Mouse (Mus musculus) MEL (cell line): Measurements from ENCODE around the gene Anapc4.

Experiments used
- CTCF ChIP-seq, 3 experiments: IDR thresholded peaks in 2 of 3; conservative IDR thresholded peaks in 1 of 3; 2 replicates each; pipeline ENCODE4 v1.5.1; 2011 to 2012; ENCODE audit warnings: low read length in 3 of 3, low read depth in 2 of 3, mild to moderate bottlenecking in 2 of 3, improper control_type of control experiment in 1 of 3, inconsistent platforms in 1 of 3, mixed read lengths in 1 of 3, moderate library complexity in 1 of 3; ENCODE audit not compliant: control insufficient read depth in 1 of 3, insufficient read depth in 1 of 3, poor library complexity in 1 of 3, severe bottlenecking in 1 of 3
- ELF1 ChIP-seq: IDR thresholded peaks from 2 replicates; pipeline ENCODE4 v1.6.1; 2014; ENCODE audit warnings: low read depth, mild to moderate bottlenecking, inconsistent platforms, low read length, improper control_type of control experiment, moderate library complexity
- EP300 ChIP-seq, 2 experiments: IDR thresholded peaks; 2 replicates each; pipeline ENCODE4 v1.6.1; 2011; ENCODE audit warnings: improper control_type of control experiment in 2 of 2, low read length in 2 of 2, low read depth in 1 of 2, mild to moderate bottlenecking in 1 of 2
- ETS1 ChIP-seq: IDR thresholded peaks from 2 replicates; pipeline ENCODE4 v1.6.1; 2012; ENCODE audit warnings: low read depth, mild to moderate bottlenecking, inconsistent platforms, low read length, improper control_type of control experiment, moderate library complexity
- MAZ ChIP-seq: IDR thresholded peaks from 2 replicates; pipeline ENCODE4 v1.6.1; 2012; ENCODE audit warnings: low read depth, mild to moderate bottlenecking, inconsistent platforms, low read length, improper control_type of control experiment
- MYB ChIP-seq: IDR thresholded peaks from 2 replicates; pipeline ENCODE4 v1.6.1; 2011; ENCODE audit warnings: mild to moderate bottlenecking, low read depth, low read length, improper control_type of control experiment
- NELFE ChIP-seq: IDR thresholded peaks from 2 replicates; pipeline ENCODE4 v1.6.1; 2011; ENCODE audit warnings: low read depth, low read length, improper control_type of control experiment
- POLR2A ChIP-seq, 2 experiments: IDR thresholded peaks; 2 replicates each; pipeline ENCODE4 v1.6.1; 2011 to 2012; ENCODE audit warnings: low read length in 2 of 2, mild to moderate bottlenecking in 2 of 2, control low read depth in 1 of 2, improper control_type of control experiment in 1 of 2, low read depth in 1 of 2, moderate library complexity in 1 of 2; ENCODE audit not compliant: control insufficient read depth in 1 of 2, insufficient read depth in 1 of 2, poor library complexity in 1 of 2
- TAL1 ChIP-seq: IDR thresholded peaks from 2 replicates; pipeline ENCODE4 v1.6.1; 2012; ENCODE audit warnings: mild to moderate bottlenecking, inconsistent platforms, low read length, moderate library complexity, mixed read lengths

GRCm38 (mm10) chr5:52865825-52866224 lies 32.0 kb downstream of the Anapc4 start:
- TF ChIP-seq EP300 (IDR thresholded peaks at IDR 0.05; ENCODE audit: low read depth in 1 of 2, low read length in 2 of 2) (no peak), CTCF (IDR thresholded peaks at IDR 0.05 in 2 of 3, conservative IDR thresholded peaks at IDR 0.05 in 1 of 3; ENCODE audit: control insufficient read depth in 1 of 3, insufficient read depth in 1 of 3, low read depth in 2 of 3, low read length in 3 of 3, poor library complexity in 1 of 3, severe bottlenecking in 1 of 3) (no peak), POLR2A (IDR thresholded peaks at IDR 0.05; ENCODE audit: control insufficient read depth in 1 of 2, insufficient read depth in 1 of 2, low read depth in 1 of 2, low read length in 2 of 2, poor library complexity in 1 of 2) (no peak), MYB (no peak), TAL1 (no peak), ELF1 (no peak), MAZ (no peak), NELFE (no peak), ETS1 (no peak)
